Mouse (Mus musculus): Measurements from ENCODE around the gene Cyp2c39. TPM values are rescaled to one million over a fixed set of nuclear protein-coding genes. Genes with fewer than 3 reads are reported as not detected.
"Not testable (repeated sequence)": the region's sequence is repeated elsewhere in the genome, so short reads cannot be mapped to it uniquely, and the experiment has no call there.

Gene Cyp2c39
- not detected in 2 replicates for polyA plus RNA-seq (2015; fragmentation: Nextera tagmentation; extraction: Ambion mirVana)

DNA sequence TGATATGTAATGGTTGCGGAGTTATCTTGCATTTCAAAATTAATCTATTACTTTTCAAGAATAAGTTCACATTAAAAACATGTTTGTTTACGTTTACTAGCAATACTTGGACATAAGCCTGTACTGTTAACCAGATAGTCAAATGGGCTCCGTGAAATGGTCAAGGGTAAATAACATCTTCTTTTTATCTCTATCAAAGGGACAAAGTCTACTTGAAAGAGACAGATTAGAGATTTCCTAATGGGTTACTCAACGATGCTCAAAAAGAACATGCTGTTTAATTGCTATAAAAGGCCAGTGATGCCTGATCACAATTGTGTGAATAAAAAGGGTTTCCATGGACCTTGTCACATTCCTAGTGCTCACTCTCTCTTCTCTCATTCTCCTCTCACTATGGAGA lies at the start of gene Cyp2c39:
Gene Cyp2c39 (plus strand): TSS at position 329 of the 400 bp plus-strand sequence.
- no peak within 1 kb of the TSS for H3K4me2 ChIP-seq (replicated peaks)
- no peaks in the 10 kb centered on the region for H3K36me3 ChIP-seq
- 79% methylated on average over 4 of the region's 4 CpGs for WGBS
- no peaks in the 10 kb centered on the region for H3K27me3 ChIP-seq (replicated peaks)
- no peak within 1 kb of the TSS for H3K4me3 ChIP-seq (replicated peaks)
- no peak for ATAC-seq
- H3K9ac ChIP-seq: no peak within 1 kb of the TSS
- H3K27ac ChIP-seq: no peak within 1 kb of the TSS
- no peaks in the 10 kb centered on the region for H3K9me3 ChIP-seq
- no peaks in the 10 kb centered on the region for H3K4me1 ChIP-seq (replicated peaks)

DNA sequence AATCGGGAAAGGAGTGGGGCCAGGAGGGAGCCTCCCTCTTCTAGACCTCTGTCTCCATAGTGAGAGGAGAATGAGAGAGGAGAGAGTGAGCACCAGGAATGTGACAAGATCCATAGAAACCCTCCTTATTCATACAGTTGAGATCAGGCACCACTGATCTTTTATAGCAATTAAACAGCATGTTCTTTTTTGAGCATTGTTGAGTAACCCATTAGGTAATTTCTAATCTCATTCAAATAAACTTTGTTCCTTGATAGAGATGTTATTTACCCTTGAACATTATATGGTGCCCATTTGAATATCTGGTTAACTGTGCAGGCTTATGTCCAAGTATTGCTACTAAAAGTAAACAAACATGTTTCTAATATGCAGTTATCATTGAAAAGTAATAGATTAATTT lies 47.7 kb upstream of the Cyp2c39 start, which contains the start of gene Cyp2c38:
Gene Cyp2c38 (minus strand): TSS at position 135 of the 400 bp plus-strand sequence.
- Histone ChIP-seq H3K36me3 (no peaks in the 10 kb centered on the region), H3K4me3 (replicated peaks) (no peak within 1 kb of the TSS), H3K27ac (no peak within 1 kb of the TSS), H3K9me3 (no peaks in the 10 kb centered on the region), H3K4me1 (replicated peaks) (no peaks in the 10 kb centered on the region), H3K9ac (no peak within 1 kb of the TSS), H3K27me3 (replicated peaks) (no peaks in the 10 kb centered on the region), H3K4me2 (replicated peaks) (no peak within 1 kb of the TSS)
- 81% methylated on average over 1 of the region's 1 CpGs for WGBS
- ATAC-seq: no peak

DNA sequence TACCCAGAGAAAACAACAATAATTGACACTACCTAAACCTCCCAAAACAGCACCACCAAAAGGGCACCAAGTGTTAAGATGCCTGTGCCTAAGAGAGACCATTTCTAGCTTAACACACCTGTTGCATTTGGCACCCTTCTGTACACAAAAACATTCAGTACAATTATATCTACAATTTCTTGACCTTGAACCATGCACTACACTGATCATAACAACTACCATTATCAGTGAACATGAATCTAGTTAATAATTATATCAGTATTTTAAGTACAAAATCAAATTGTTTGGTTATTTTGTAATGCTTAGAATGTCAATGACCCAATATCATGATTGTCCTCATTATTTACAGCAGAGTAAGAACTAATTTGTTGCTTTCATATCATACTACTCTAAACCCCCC lies 46.7 kb upstream of the Cyp2c39 start:
- Histone ChIP-seq H3K4me2 (replicated peaks) (no peak overlapping the region), H3K36me3 (no peaks in the 10 kb centered on the region), H3K4me1 (replicated peaks) (no peaks in the 10 kb centered on the region), H3K27ac (no peak overlapping the region), H3K9me3 (no peaks in the 10 kb centered on the region), H3K9ac (no peak overlapping the region), H3K4me3 (replicated peaks) (no peak overlapping the region), H3K27me3 (replicated peaks) (no peaks in the 10 kb centered on the region)
- ATAC-seq: no peak

DNA sequence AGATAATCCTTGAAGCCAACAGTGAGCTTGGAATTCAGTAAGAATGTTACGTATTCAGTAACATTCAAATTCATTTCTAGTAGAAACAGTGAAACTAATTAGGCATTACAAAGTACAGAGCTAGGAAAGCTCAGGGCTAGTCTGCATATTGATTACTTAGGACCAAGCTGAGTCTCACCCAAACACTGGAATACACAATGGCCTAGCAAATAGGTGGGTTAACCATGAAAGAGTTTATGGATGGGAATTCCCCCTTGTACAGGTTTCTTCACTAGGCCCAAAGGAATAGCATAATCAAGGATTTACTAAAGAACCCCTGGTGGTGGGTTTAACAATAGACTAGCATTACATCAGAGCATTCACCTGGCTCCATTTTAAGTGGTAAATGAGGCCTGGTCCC lies 26.7 kb upstream of the Cyp2c39 start:
- H3K27me3 ChIP-seq (replicated peaks); H3K4me1 ChIP-seq (replicated peaks); H3K4me3 ChIP-seq (replicated peaks); H3K9me3 ChIP-seq; H3K9ac ChIP-seq; ATAC-seq; H3K27ac ChIP-seq; H3K4me2 ChIP-seq (replicated peaks); H3K36me3 ChIP-seq: not testable (repeated sequence)
- WGBS: 96% methylated on average over 1 of the region's 1 CpGs

DNA sequence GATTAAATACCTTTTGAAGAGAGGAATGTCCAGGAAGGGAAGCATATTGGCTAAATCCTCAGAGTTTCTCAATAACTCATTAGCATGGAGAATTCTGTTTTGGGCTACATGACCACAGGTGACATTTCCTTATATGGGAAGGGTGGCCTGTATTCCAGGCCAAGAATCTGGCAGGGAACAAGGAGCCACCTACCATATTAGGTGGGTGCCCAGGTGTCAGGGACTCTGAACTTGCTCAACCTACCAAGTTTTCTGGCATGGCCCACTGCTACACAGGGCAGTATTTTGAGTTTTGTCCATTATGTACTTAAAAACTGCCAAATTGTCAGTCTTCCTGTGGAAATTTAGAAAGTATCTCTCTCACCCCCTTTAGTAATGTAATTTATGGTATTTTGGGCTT lies 4.3 kb upstream of the Cyp2c39 start:
- no peaks in the 10 kb centered on the region for H3K36me3 ChIP-seq
- no peaks in the 10 kb centered on the region for H3K9me3 ChIP-seq
- no peaks in the 10 kb centered on the region for H3K4me1 ChIP-seq (replicated peaks)
- no peak overlapping the region for H3K9ac ChIP-seq
- no peak overlapping the region for H3K4me3 ChIP-seq (replicated peaks)
- H3K27ac ChIP-seq: no peak overlapping the region
- H3K4me2 ChIP-seq (replicated peaks): no peak overlapping the region
- H3K27me3 ChIP-seq (replicated peaks): no peaks in the 10 kb centered on the region
- ATAC-seq: no peak

GRCm38 (mm10) chr19:39509533-39509932 lies 1.1 kb upstream of the Cyp2c39 start:
- no peak for ATAC-seq
- H3K27me3 ChIP-seq (replicated peaks): no peaks in the 10 kb centered on the region
- no peak overlapping the region for H3K4me3 ChIP-seq (replicated peaks)
- H3K9ac ChIP-seq: no peak overlapping the region
- no peaks in the 10 kb centered on the region for H3K36me3 ChIP-seq
- whole genome bisulfite sequencing: 74% methylated on average over 1 of the region's 1 CpGs
- H3K9me3 ChIP-seq: no peaks in the 10 kb centered on the region
- H3K27ac ChIP-seq: no peak overlapping the region
- no peak overlapping the region for H3K4me2 ChIP-seq (replicated peaks)
- no peaks in the 10 kb centered on the region for H3K4me1 ChIP-seq (replicated peaks)

Other genes with a start within 250 kb of the Cyp2c39 start
- gene Cyp2c29, start 241.5 kb upstream of the Cyp2c39 start, polyA plus RNA-seq (2015; fragmentation: Nextera tagmentation; extraction: Ambion mirVana): not detected in 2 replicates
- not detected in 2 replicates for gene Cyp2c38, start 47.8 kb upstream of the Cyp2c39 start, polyA plus RNA-seq (2015; fragmentation: Nextera tagmentation; extraction: Ambion mirVana)
- 0.63 and 0.64 TPM in 2 replicates for gene Cyp2c67, start 138.2 kb downstream of the Cyp2c39 start, polyA plus RNA-seq (2015; fragmentation: Nextera tagmentation; extraction: Ambion mirVana)
- gene Cyp2c68, start 230.2 kb downstream of the Cyp2c39 start, polyA plus RNA-seq (2015; fragmentation: Nextera tagmentation; extraction: Ambion mirVana): 63.1 and 63.6 TPM in 2 replicates